Comparison of ENCODE assay signal across 24 mouse cellular contexts in genomic region chr11:22880383-22881172, GRCm38 (mm10). TPM values are rescaled to one million over a fixed set of nuclear protein-coding genes. Genes with fewer than 3 reads are reported as not detected.
A peak's percentile ranks its signal among the peaks of the same experiment; 100 is the strongest.
DNase-seq lines count a peak whose midpoint lies in the region; TF ChIP-seq lines count a peak whose summit lies in the region.
"Had no signal": no experiment of that assay in that cellular context is flagged by ENCODE, and none has a peak within 500 bp of the region (broad histone marks: within the 10 kb centered on the region; RNA-seq: fewer than 3 reads in every experiment).

No protein-coding gene starts in this region.

- no peaks in the 10 kb centered on the region for H3K27me3 ChIP-seq in heart, adult 2 months (ENCODE audit: control insufficient read depth, insufficient read depth, low read length)
- H3K27me3 ChIP-seq: embryonic facial prominence, embryonic 13.5 days; forebrain, embryonic 12.5 days; forebrain, embryonic 15.5 days; heart, embryonic 13.5 days; hindbrain, embryonic 12.5 days; hindbrain, embryonic 15.5 days had no signal

- no peak overlapping the region for H3K4me3 ChIP-seq in heart, adult 2 months
- H3K4me3 ChIP-seq in layer of hippocampus, adult 2 months: no peak overlapping the region
- H3K4me3 ChIP-seq in brown adipose tissue, adult 24 weeks (ENCODE audit: insufficient read depth, low read depth, low read length): no peak overlapping the region
- H3K4me3 ChIP-seq in cortical plate, adult 2 months (ENCODE audit: insufficient read depth, low read length): no peak overlapping the region
- H3K4me3 ChIP-seq: embryonic facial prominence, embryonic 10.5 days; embryonic facial prominence, embryonic 13.5 days; erythroblast, embryonic 14.5 days; forebrain, embryonic 12.5 days; forebrain, embryonic 15.5 days; heart, embryonic 13.5 days; hindbrain, embryonic 12.5 days; hindbrain, embryonic 15.5 days had no signal

- no peak for TF ChIP-seq POLR2A in heart, adult 2 months (IDR thresholded peaks at IDR 0.05; ENCODE audit: insufficient read depth, low read depth, low read length)
- TF ChIP-seq POLR2A in cortical plate, adult 2 months (IDR thresholded peaks at IDR 0.05; ENCODE audit: extremely low read depth, insufficient read depth, low read length): no peak

- 0 out of 2 replicates have a peak, but pooled peaks have one; percentile 44 for TF ChIP-seq EP300 in heart, adult 2 months (IDR thresholded peaks at IDR 0.05; ENCODE audit: insufficient read depth, low read depth, low read length)

- H3K36me3 ChIP-seq in heart, adult 2 months (ENCODE audit: control insufficient read depth, insufficient read depth, low read length): no peaks in the 10 kb centered on the region
- H3K36me3 ChIP-seq: embryonic facial prominence, embryonic 10.5 days; embryonic facial prominence, embryonic 13.5 days; forebrain, embryonic 12.5 days; forebrain, embryonic 15.5 days; heart, embryonic 13.5 days; hindbrain, embryonic 12.5 days; hindbrain, embryonic 15.5 days had no signal

- no peak overlapping the region for H3K9ac ChIP-seq in heart, adult 2 months (ENCODE audit: low read depth, low read length)
- H3K9ac ChIP-seq: embryonic facial prominence, embryonic 13.5 days; forebrain, embryonic 12.5 days; forebrain, embryonic 15.5 days; heart, embryonic 13.5 days; hindbrain, embryonic 12.5 days; hindbrain, embryonic 15.5 days had no signal

- H3K79me2 ChIP-seq in heart, adult 2 months (replicated peaks; ENCODE audit: control insufficient read depth, insufficient read depth, low read length): no peaks in the 10 kb centered on the region

- WGBS in heart, adult 2 months: 37% methylated on average over 3 of the region's 3 CpGs

- H3K4me1 ChIP-seq in heart, adult 2 months (ENCODE audit: control insufficient read depth, insufficient read depth, low read length): peaks cover 5% of the 10 kb centered on the region
- H3K4me1 ChIP-seq in brown adipose tissue, adult 24 weeks (ENCODE audit: control insufficient read depth, insufficient read depth, insufficient read length, low read length): peaks cover 3% of the 10 kb centered on the region; the same call in 1 of the 2 replicates
- H3K4me1 ChIP-seq in cortical plate, adult 2 months (ENCODE audit: control insufficient read depth, insufficient read depth, low read length): no peaks in the 10 kb centered on the region
- H3K4me1 ChIP-seq: embryonic facial prominence, embryonic 10.5 days; embryonic facial prominence, embryonic 13.5 days; forebrain, embryonic 12.5 days; heart, embryonic 13.5 days; hindbrain, embryonic 12.5 days; hindbrain, embryonic 15.5 days had no signal

- peak overlapping the region; percentile 6; the same call in 1 of the 2 replicates for H3K27ac ChIP-seq in heart, adult 2 months
- H3K27ac ChIP-seq in layer of hippocampus, adult 2 months: peak overlapping the region; percentile 51; the same call in 1 of the 2 replicates
- 0 out of 2 replicates have a peak overlapping the region, but pooled peaks have one; percentile 34 for H3K27ac ChIP-seq in brown adipose tissue, adult 24 weeks (replicated peaks; ENCODE audit: low read depth, low read length)
- H3K27ac ChIP-seq in cortical plate, adult 2 months (ENCODE audit: insufficient read depth, low read length): peak overlapping the region; percentile 71; the same call in 1 of the 2 replicates
- H3K27ac ChIP-seq: embryonic facial prominence, embryonic 10.5 days; embryonic facial prominence, embryonic 13.5 days; forebrain, embryonic 12.5 days; forebrain, embryonic 15.5 days; heart, embryonic 13.5 days; hindbrain, embryonic 12.5 days; hindbrain, embryonic 15.5 days had no signal

- no peak for TF ChIP-seq CTCF in heart, adult 2 months (IDR thresholded peaks at IDR 0.05)
- no peak for TF ChIP-seq CTCF in layer of hippocampus, adult 2 months (conservative IDR thresholded peaks at IDR 0.05)
- TF ChIP-seq CTCF in cortical plate, adult 2 months (IDR thresholded peaks at IDR 0.05; ENCODE audit: extremely low read depth, insufficient read depth, low read length): no peak

- intact Hi-C loops in heart, adult 2 months (cut with DNase I): no loop called here
- intact Hi-C loops in heart, postnatal 36 days (cut with DNase I): no loop called here

- DNase-seq in heart, adult 2 months: no peak
- no peak for DNase-seq in heart, postnatal 36 days
- DNase-seq in layer of hippocampus, adult 2 months (ENCODE audit: low spot score in 2 of 2): no peak
- no peak for DNase-seq in layer of hippocampus, adult 11-12 months (ENCODE audit: low spot score)
- no peak for DNase-seq in cerebellum, adult 18-20 months
- no peak for DNase-seq in cerebellum, postnatal 10 days
- DNase-seq: adrenal gland, adult 2 months; adrenal gland, postnatal 14 days; cerebellum, adult 11-12 months; cerebellum, adult 9-10 months; cerebellum, postnatal 25 days; embryo, embryonic 11 days; gastrocnemius, postnatal 10 days; heart, postnatal 14 days had no signal

RNA-seq across cellular contexts. Expression of gene B3gnt2, which starts 19.8 kb away (rescaled TPM):
- 1 to 10 TPM; 3.5 to 6.2 TPM for total RNA-seq in heart, adult 2 months (2021)
- polyA plus RNA-seq in heart, adult 2 months (2012; rRNA removed): 5.7 and 7.1 TPM in 2 replicates
- 1 to 10 TPM; 6.3 to 7.7 TPM for total RNA-seq in heart, postnatal 36 days (2021)
- total RNA-seq in layer of hippocampus, adult 2 months (2021): 10 to 100 TPM; 12.8 to 18.3 TPM
- not detected in 2 replicates for polyA plus RNA-seq in brown adipose tissue, adult 24 weeks (2012; ENCODE audit: insufficient read depth, insufficient read length, missing spikeins)
- polyA plus RNA-seq in cortical plate, adult 2 months (2012; rRNA removed): 11.2 and 11.4 TPM in 2 replicates

Comparison
In these comparisons a context has a peak if more than half of its experiments do, and no peak if none do; other contexts are left out.
1. H3K27ac ChIP-seq: peak in every context shown above with its lines; median percentile 71 in cortical plate, adult 2 months; 51 in layer of hippocampus, adult 2 months; 34 in brown adipose tissue, adult 24 weeks; 6 in heart, adult 2 months.